Mouse (Mus musculus) left cerebral cortex, adult 11 months (tissue): ENCODE results near the gene Msl1.

ENCODE experiments used
- DNase-seq: peaks from one replicate; pipeline ENCODE4 v3.0.0; 2022; ENCODE audit warnings: low spot score

Msl1 gene

GRCm38 (mm10) chr11:98846016-98846415, 50.7 kb downstream of the Msl1 start:
- DNase-seq, result no peak

DNA sequence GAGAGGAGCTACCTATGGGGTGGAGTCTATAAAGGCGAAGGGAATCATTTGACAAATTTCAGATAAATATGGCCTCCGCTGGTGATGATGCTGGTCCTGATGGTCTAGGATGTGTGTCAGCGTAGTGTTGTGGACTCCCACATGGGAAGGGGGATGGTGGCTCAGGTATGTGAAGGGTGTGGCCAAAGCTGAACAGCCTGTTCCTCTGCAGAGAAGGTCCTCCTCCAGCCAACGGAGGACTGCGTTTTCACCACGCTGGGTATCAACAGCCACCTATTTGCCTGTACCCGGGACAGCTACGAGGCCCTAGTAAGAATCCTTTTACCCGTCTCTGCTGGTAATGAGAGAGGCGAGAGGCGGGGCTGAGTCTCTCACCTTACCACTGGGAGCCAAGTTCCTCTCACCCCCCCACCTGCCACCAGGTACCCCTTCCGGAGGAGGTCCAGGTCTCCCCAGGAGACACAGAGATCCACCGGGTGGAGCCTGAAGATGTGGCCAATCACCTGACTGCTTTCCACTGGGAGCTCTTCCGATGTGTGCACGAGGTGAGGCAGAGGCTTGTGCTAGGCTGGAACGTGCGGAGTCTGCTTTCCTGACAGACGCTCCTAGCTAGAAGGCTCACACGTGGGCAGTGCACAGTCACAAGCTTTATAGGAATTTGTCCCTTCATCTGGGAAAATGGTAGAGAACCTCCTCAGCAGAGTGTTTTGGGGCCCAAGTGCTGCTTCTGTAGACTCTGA, 51.7 kb downstream of the Msl1 start:
- no peak for DNase-seq

GRCm38 (mm10) chr11:98849196-98849894, 54.0 kb downstream of the Msl1 start:
- no peak for DNase-seq

DNA sequence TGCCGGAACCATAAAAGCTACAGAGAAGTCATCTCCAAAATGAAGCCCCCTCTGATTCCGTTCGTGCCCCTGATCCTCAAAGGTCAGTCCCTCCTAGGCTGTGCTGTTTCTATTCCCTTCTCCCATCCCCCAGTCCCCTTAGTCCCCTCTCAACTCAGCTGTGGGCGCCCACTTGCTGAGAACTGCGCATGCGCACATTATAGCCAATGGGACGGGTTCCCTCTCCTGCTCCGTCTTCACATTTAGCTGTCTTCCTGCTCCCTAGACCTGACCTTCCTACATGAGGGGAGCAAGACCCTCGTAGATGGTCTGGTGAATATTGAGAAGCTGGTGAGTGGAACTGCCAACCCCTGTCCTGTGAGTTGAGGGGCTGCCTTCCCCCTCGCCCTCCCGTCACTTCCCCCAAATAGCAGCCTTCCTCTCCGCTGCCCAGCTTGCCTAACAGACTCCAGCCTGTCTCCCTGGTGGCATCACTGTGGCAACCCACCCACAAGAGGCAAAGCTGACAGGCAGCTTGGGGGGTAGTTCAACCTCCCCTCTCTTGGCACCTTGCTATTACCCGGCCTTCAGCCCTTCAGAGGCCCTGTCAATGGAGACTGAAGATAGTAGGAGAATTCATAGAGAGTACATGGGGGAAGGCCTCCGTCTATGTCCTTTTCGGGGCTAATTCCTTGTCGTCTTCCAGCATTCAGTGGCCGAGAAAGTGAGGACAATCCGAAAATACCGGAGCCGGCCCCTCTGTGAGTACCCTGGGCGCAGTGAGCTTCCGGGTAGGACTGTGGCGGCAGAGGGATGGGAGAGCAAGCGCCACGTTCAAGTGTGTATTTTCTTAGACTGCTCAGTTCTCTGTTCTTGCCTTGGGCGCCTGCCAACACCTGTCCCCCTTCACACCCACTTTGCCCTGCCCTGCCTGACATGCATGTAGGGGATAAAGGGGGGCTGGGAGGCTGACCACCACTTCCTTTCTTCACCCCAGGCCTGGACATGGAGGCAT, 55.1 kb downstream of the Msl1 start:
- no peak for DNase-seq

DNA sequence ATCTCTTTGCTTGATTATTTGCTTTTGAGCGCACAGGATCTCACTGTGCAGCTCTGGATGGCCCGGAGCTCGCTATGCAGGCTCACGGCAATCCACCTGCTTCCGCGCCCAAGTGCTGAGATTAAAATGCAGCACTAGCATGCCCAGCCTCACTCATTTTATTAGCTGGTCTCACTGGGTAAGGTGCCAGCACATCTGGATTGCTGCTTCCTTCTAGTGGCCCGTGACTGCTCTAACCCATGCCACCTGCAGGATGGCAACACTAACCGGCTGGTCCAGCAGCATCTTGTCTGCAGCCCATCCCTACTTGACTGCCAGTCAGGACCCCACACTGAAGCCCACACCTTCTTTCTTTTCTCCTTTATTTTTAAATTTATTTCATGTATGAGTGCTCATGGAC, 58.8 kb downstream of the Msl1 start:
- DNase-seq, result no peak

DNA sequence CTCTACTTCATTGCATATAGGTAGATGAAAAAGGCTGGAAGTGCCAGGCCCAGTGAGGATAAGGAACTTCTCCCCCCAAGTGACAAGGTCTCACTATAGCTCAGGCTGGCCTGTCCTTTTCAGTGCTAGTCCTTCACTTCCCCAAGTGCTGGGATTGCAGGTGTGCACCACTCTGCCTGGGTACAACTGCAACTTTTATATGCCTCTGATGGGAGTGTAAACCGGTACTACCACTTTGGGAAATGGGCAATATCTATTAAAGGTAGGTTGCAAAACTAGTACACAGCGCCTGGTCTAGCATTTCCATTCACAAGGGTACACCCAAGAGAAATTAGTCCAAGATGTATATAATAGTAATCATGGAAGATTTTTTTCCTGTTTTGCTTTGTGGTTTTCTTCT, 59.3 kb downstream of the Msl1 start:
- no peak for DNase-seq
